Mouse (Mus musculus) stomach, embryonic 16.5 days (tissue): Measurements from ENCODE around the gene Ednrb. TPM values are rescaled to one million over a fixed set of nuclear protein-coding genes. Genes with fewer than 3 reads are reported as not detected.

Experiments used
- polyA plus RNA-seq: library from polyadenylated mRNA; unstranded; fragments of >200 nt; fragmentation: Nextera tagmentation; extraction: Ambion mirVana; gene quantifications from 2 replicates; pipeline ENCODE4 v1.2.1, GENCODE M21; 2015

The Ednrb gene
- polyA plus RNA-seq, 1 experiment from 2014 or later = 109 TPM

Other genes with a start within 250 kb of the Ednrb start
- 0.57 and 0.85 TPM in 2 replicates for gene Slain1, start 194.2 kb downstream of the Ednrb start, polyA plus RNA-seq